Mouse (Mus musculus) urinary bladder, postnatal 14 days (tissue): ENCODE measurements around the gene Phf10.
"Not testable (repeated sequence)": the region's sequence is repeated elsewhere in the genome, so short reads cannot be mapped to it uniquely, and the experiment has no call there.

Experiments used
- DNase-seq: peaks from one replicate; pipeline ENCODE4 v3.0.0; 2021; ENCODE audit warnings: low spot score

The Phf10 gene

GRCm38 (mm10) chr17:14960951-14961556 is at the start of gene Phf10:
TSS of gene Phf10 (minus strand) at chr17:14961273.
- DNase-seq = peak; percentile 23

GRCm38 (mm10) chr17:15009706-15010413 is 48.8 kb upstream of the Phf10 start, which contains the start of gene Gm3435:
TSS of gene Gm3435 (plus strand) at chr17:15010176.
- DNase-seq = not testable (repeated sequence)

GRCm38 (mm10) chr17:15009088-15009487 is 48.0 kb upstream of the Phf10 start:
- not testable (repeated sequence) for DNase-seq

- DNase-seq = not testable (repeated sequence)
Observed at GRCm38 (mm10) chr17:15000047-15000446, 39.0 kb upstream of the Phf10 start.

GRCm38 (mm10) chr17:14994140-14994539 is 33.1 kb upstream of the Phf10 start:
- not testable (repeated sequence) for DNase-seq

GRCm38 (mm10) chr17:14993139-14993832 is 32.2 kb upstream of the Phf10 start:
- not testable (repeated sequence) for DNase-seq

GRCm38 (mm10) chr17:14992522-14993138 is 31.6 kb upstream of the Phf10 start:
- DNase-seq = not testable (repeated sequence)

- not testable (repeated sequence) for DNase-seq
Observed at GRCm38 (mm10) chr17:14990116-14990702, 29.1 kb upstream of the Phf10 start.

GRCm38 (mm10) chr17:14978362-14979038 is 17.4 kb upstream of the Phf10 start, which contains the start of the genes 9030025P20Rik and Gm3417:
TSS of gene 9030025P20Rik (plus strand) at chr17:14978468.
TSS of gene Gm3417 (minus strand) at chr17:14978790.
- not testable (repeated sequence) for DNase-seq

GRCm38 (mm10) chr17:14977718-14978361 is 16.8 kb upstream of the Phf10 start:
- DNase-seq = not testable (repeated sequence)

- DNase-seq = not testable (repeated sequence)
Observed at GRCm38 (mm10) chr17:14968373-14968913, 7.4 kb upstream of the Phf10 start.

GRCm38 (mm10) chr17:14961557-14962154 is 583 bp upstream of the Phf10 start:
- not testable (repeated sequence) for DNase-seq

GRCm38 (mm10) chr17:14960520-14960919 is 553 bp downstream of the Phf10 start:
- peak; percentile 16 for DNase-seq

- no peak for DNase-seq
Observed at GRCm38 (mm10) chr17:14959979-14960378, 1.1 kb downstream of the Phf10 start.

GRCm38 (mm10) chr17:14958686-14959327 is 2.3 kb downstream of the Phf10 start:
- no peak for DNase-seq

- DNase-seq = no peak
Observed at GRCm38 (mm10) chr17:14953452-14953851, 7.6 kb downstream of the Phf10 start.

- peak; percentile 21 for DNase-seq
Observed at GRCm38 (mm10) chr17:14949161-14949827, 11.8 kb downstream of the Phf10 start.

GRCm38 (mm10) chr17:14944551-14944950 is 16.5 kb downstream of the Phf10 start:
- no peak for DNase-seq

- DNase-seq = no peak
Observed at GRCm38 (mm10) chr17:14943729-14944059, 17.4 kb downstream of the Phf10 start.
